Mouse (Mus musculus) liver, postnatal 0 days (tissue): ENCODE data around the gene Nupl1.

Experiments
- CTCF ChIP-seq: sonication (generic); IDR thresholded peaks from 2 replicates; pipeline ENCODE4 v1.5.1; 2016; ENCODE audit warnings: antibody characterized with exemption, low read depth
- EP300 ChIP-seq: IDR thresholded peaks from 2 replicates; pipeline ENCODE4 v1.6.1; 2016; ENCODE audit warnings: antibody characterized with exemption, low read depth, mild to moderate bottlenecking

- no peak for TF ChIP-seq EP300
- TF ChIP-seq CTCF, result peak; percentile 29; the same call in 1 of the 2 replicates
Observed at GRCm38 (mm10) chr14:60138339-60138738, 112.9 kb downstream of the Nupl1 start.
